Mouse (Mus musculus): ENCODE data around the gene Pdzd2. TPM values are rescaled to one million over a fixed set of nuclear protein-coding genes. Genes with fewer than 3 reads are reported as not detected.

Pdzd2 gene
- polyA plus RNA-seq, 2 experiments, result 0.19 to 0.89 TPM

GRCm38 (mm10) chr15:12582471-12582870 lies 157.3 kb downstream of the Pdzd2 start:
- no peak overlapping the region for H3K4me3 ChIP-seq (ENCODE audit: insufficient read depth in 1 of 2, low read depth in 2 of 2, low read length in 2 of 2)
- H3K4me1 ChIP-seq (replicated peaks; ENCODE audit: control insufficient read depth in 2 of 2, insufficient read depth in 2 of 2, low read length in 1 of 2), result no peaks in the 10 kb centered on the region; a peak in 1 of 4 replicates
- no peak for TF ChIP-seq EP300 (IDR thresholded peaks at IDR 0.05; ENCODE audit: low read depth)
- TF ChIP-seq CTCF (IDR thresholded peaks at IDR 0.05; ENCODE audit: low read depth), result no peak
- no peak overlapping the region for H3K27ac ChIP-seq
- DNase-seq (ENCODE audit: low read depth in 3 of 3, low spot score in 3 of 3) (no peak), ATAC-seq (ENCODE audit: insufficient read depth) (no peak)
- H3K36me3 ChIP-seq (replicated peaks; ENCODE audit: control insufficient read depth, insufficient read depth, low read depth), result no peaks in the 10 kb centered on the region
- no peaks in the 10 kb centered on the region for H3K27me3 ChIP-seq (ENCODE audit: control insufficient read depth, insufficient read depth, low read length)
- H3K9ac ChIP-seq (replicated peaks), result no peak overlapping the region
- no peaks in the 10 kb centered on the region for H3K9me3 ChIP-seq (ENCODE audit: control insufficient read depth, low read length)
- no peak overlapping the region for H3K4me2 ChIP-seq (ENCODE audit: low read depth)

- Histone ChIP-seq H3K9me3 (ENCODE audit: control insufficient read depth, low read length) (no peaks in the 10 kb centered on the region), H3K4me1 (replicated peaks; ENCODE audit: control insufficient read depth in 2 of 2, insufficient read depth in 2 of 2, low read length in 1 of 2) (no peaks in the 10 kb centered on the region; a peak in 1 of 4 replicates), H3K4me3 (ENCODE audit: insufficient read depth in 1 of 2, low read depth in 2 of 2, low read length in 2 of 2) (no peak overlapping the region), H3K4me2 (ENCODE audit: low read depth) (no peak overlapping the region), H3K9ac (replicated peaks) (no peak overlapping the region), H3K36me3 (replicated peaks; ENCODE audit: control insufficient read depth, insufficient read depth, low read depth) (no peaks in the 10 kb centered on the region), H3K27ac (no peak overlapping the region), H3K27me3 (ENCODE audit: control insufficient read depth, insufficient read depth, low read length) (no peaks in the 10 kb centered on the region)
- TF ChIP-seq CTCF (IDR thresholded peaks at IDR 0.05; ENCODE audit: low read depth) (no peak), EP300 (IDR thresholded peaks at IDR 0.05; ENCODE audit: low read depth) (no peak)
- 35% methylated on average over 6 of the region's 6 CpGs for WGBS (ENCODE audit: insufficient replicate concordance)
- ATAC-seq (ENCODE audit: insufficient read depth) (no peak), DNase-seq (ENCODE audit: low read depth in 3 of 3, low spot score in 3 of 3) (no peak)
Observed at GRCm38 (mm10) chr15:12579196-12579595, 160.5 kb downstream of the Pdzd2 start.

GRCm38 (mm10) chr15:12578276-12578675 lies 161.4 kb downstream of the Pdzd2 start:
- Histone ChIP-seq H3K4me1 (replicated peaks; ENCODE audit: control insufficient read depth in 2 of 2, insufficient read depth in 2 of 2, low read length in 1 of 2) (no peaks in the 10 kb centered on the region; a peak in 1 of 4 replicates), H3K9me3 (ENCODE audit: control insufficient read depth, low read length) (no peaks in the 10 kb centered on the region), H3K4me3 (ENCODE audit: insufficient read depth in 1 of 2, low read depth in 2 of 2, low read length in 2 of 2) (no peak overlapping the region), H3K36me3 (replicated peaks; ENCODE audit: control insufficient read depth, insufficient read depth, low read depth) (no peaks in the 10 kb centered on the region), H3K9ac (replicated peaks) (no peak overlapping the region), H3K27ac (no peak overlapping the region), H3K27me3 (ENCODE audit: control insufficient read depth, insufficient read depth, low read length) (no peaks in the 10 kb centered on the region), H3K4me2 (ENCODE audit: low read depth) (no peak overlapping the region)
- TF ChIP-seq EP300 (IDR thresholded peaks at IDR 0.05; ENCODE audit: low read depth) (no peak), CTCF (IDR thresholded peaks at IDR 0.05; ENCODE audit: low read depth) (peak; percentile 68)
- ATAC-seq (ENCODE audit: insufficient read depth) (no peak), DNase-seq (ENCODE audit: low read depth in 3 of 3, low spot score in 3 of 3) (peak in 1 of 3 experiments; percentile 27)
- 40% methylated on average over 5 of the region's 5 CpGs for WGBS (ENCODE audit: insufficient replicate concordance)

- no peak for TF ChIP-seq EP300 (IDR thresholded peaks at IDR 0.05; ENCODE audit: low read depth)
- no peak for TF ChIP-seq CTCF (IDR thresholded peaks at IDR 0.05; ENCODE audit: low read depth)
- no peak for ATAC-seq (ENCODE audit: insufficient read depth)
- no peaks in the 10 kb centered on the region for H3K9me3 ChIP-seq (ENCODE audit: control insufficient read depth, low read length)
- H3K36me3 ChIP-seq (replicated peaks; ENCODE audit: control insufficient read depth, insufficient read depth, low read depth), result no peaks in the 10 kb centered on the region
- no peak for DNase-seq (ENCODE audit: low read depth in 3 of 3, low spot score in 3 of 3)
- no peak overlapping the region for H3K4me3 ChIP-seq (ENCODE audit: insufficient read depth in 1 of 2, low read depth in 2 of 2, low read length in 2 of 2)
- WGBS (ENCODE audit: insufficient replicate concordance), result 59% methylated on average over 6 of the region's 6 CpGs
- H3K9ac ChIP-seq (replicated peaks), result no peak overlapping the region
- no peaks in the 10 kb centered on the region; a peak in 1 of 4 replicates for H3K4me1 ChIP-seq (replicated peaks; ENCODE audit: control insufficient read depth in 2 of 2, insufficient read depth in 2 of 2, low read length in 1 of 2)
- H3K27me3 ChIP-seq (ENCODE audit: control insufficient read depth, insufficient read depth, low read length), result no peaks in the 10 kb centered on the region
- no peak overlapping the region for H3K4me2 ChIP-seq (ENCODE audit: low read depth)
- no peak overlapping the region for H3K27ac ChIP-seq
Observed at GRCm38 (mm10) chr15:12577715-12578114, 162.0 kb downstream of the Pdzd2 start.

- Histone ChIP-seq H3K36me3 (replicated peaks; ENCODE audit: control insufficient read depth, insufficient read depth, low read depth) (no peaks in the 10 kb centered on the region), H3K4me3 (ENCODE audit: insufficient read depth in 1 of 2, low read depth in 2 of 2, low read length in 2 of 2) (no peak overlapping the region), H3K9ac (replicated peaks) (no peak overlapping the region), H3K27ac (no peak overlapping the region), H3K27me3 (ENCODE audit: control insufficient read depth, insufficient read depth, low read length) (no peaks in the 10 kb centered on the region), H3K4me1 (replicated peaks; ENCODE audit: control insufficient read depth in 2 of 2, insufficient read depth in 2 of 2, low read length in 1 of 2) (no peaks in the 10 kb centered on the region; a peak in 1 of 4 replicates), H3K4me2 (ENCODE audit: low read depth) (no peak overlapping the region), H3K9me3 (ENCODE audit: control insufficient read depth, low read length) (no peaks in the 10 kb centered on the region)
- 34% methylated on average over 11 of the region's 11 CpGs for WGBS (ENCODE audit: insufficient replicate concordance)
- no peak for TF ChIP-seq EP300 (IDR thresholded peaks at IDR 0.05; ENCODE audit: low read depth)
- 0 out of 2 replicates have a peak, but pooled peaks have one; percentile 33 for TF ChIP-seq CTCF (IDR thresholded peaks at IDR 0.05; ENCODE audit: low read depth)
- ATAC-seq (ENCODE audit: insufficient read depth) (no peak), DNase-seq (ENCODE audit: low read depth in 3 of 3, low spot score in 3 of 3) (no peak)
Observed at GRCm38 (mm10) chr15:12577054-12577696, 162.5 kb downstream of the Pdzd2 start.
